Mouse (Mus musculus) neural tube, embryonic 14.5 days (tissue): ENCODE data around the gene Hpd. TPM values are rescaled to one million over a fixed set of nuclear protein-coding genes. Genes with fewer than 3 reads are reported as not detected.
"Not testable (repeated sequence)": the region's sequence is repeated elsewhere in the genome, so short reads cannot be mapped to it uniquely, and the experiment has no call there.

Experiments used
- ATAC-seq: fragments of 200-750 bp; cut with Nextera tagmentation; 2 replicates; pipeline ENCODE4 v1.8.0; 2017; ENCODE audit warnings: low read depth, mild to moderate bottlenecking, moderate TSS enrichment, moderate library complexity
- H3K27ac ChIP-seq: fragments of 300-500 bp; sonication (generic); 2 replicates; pipeline ENCODE4 v1.5.1; 2014; ENCODE audit warnings: low read depth, mild to moderate bottlenecking, control low read depth, low read length, moderate library complexity, mixed read lengths
- H3K27me3 ChIP-seq: fragments of 300-500 bp; sonication (generic); 2 replicates; pipeline ENCODE4 v1.6.1; 2014; ENCODE audit warnings: low read length; ENCODE audit not compliant: control insufficient read depth, insufficient read depth
- H3K36me3 ChIP-seq: fragments of 300-500 bp; sonication (generic); 2 replicates; pipeline ENCODE4 v1.6.1; 2014; ENCODE audit warnings: low read length, mixed read lengths; ENCODE audit not compliant: control insufficient read depth, insufficient read depth
- H3K4me1 ChIP-seq: fragments of 300-500 bp; sonication (generic); 2 replicates; pipeline ENCODE4 v1.6.1; 2014; ENCODE audit warnings: low read length; ENCODE audit not compliant: control insufficient read depth, insufficient read depth
- H3K4me2 ChIP-seq: fragments of 300-500 bp; sonication (generic); 2 replicates; pipeline ENCODE4 v1.6.1; 2014; ENCODE audit warnings: mild to moderate bottlenecking, low read depth, low read length, control low read depth
- H3K4me3 ChIP-seq: fragments of 300-500 bp; sonication (generic); 2 replicates; pipeline ENCODE4 v1.5.1; 2014; ENCODE audit warnings: low read depth, low read length, control low read depth, mixed read lengths
- H3K9ac ChIP-seq: fragments of 300-500 bp; sonication (generic); replicated peaks from 2 replicates; pipeline ENCODE4 v1.6.1; 2014; ENCODE audit warnings: low read depth, mild to moderate bottlenecking, control low read depth, low read length, mixed read lengths
- H3K9me3 ChIP-seq: fragments of 300-500 bp; sonication (generic); 2 replicates; pipeline ENCODE4 v1.6.1; 2016; ENCODE audit warnings: low read length; ENCODE audit not compliant: control insufficient read depth
- WGBS: fragments of 180-500 bp; shearing (Covaris S2); extraction: QIAGEN DNeasy Blood & Tissue Kit; methylation state at CpG from one replicate; pipeline ENCODE4 v1.1.7; 2014; 5-methylcytosine and 5-hydroxymethylcytosine counted together
- polyA plus RNA-seq: library from polyadenylated mRNA; unstranded; fragments of >200 nt; fragmentation: Nextera tagmentation; extraction: Ambion mirVana; gene quantifications from 2 replicates; pipeline ENCODE4 v1.2.1, GENCODE M21; 2014

Hpd gene
- not detected in 2 replicates for polyA plus RNA-seq

DNA sequence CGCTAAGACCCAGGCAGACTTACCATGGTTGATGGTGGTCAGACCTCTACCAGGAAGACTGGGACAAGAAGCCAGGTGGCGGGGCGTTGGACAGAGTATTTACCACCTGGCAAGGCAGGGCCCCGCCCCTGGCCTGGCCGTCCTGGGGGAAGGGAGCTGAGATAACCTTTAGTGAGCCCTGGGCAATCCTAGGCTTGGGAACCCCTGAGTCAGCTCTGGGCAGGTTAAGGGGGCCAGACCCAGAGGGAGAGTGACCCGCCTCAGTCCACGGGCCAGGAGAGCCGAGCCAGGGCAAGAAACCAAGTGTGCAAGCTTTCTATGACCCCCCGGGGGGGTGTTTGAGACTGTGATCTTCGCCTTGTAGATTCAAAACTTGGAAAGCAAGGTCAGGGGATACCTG is at the start of gene Hpd:
Hpd (minus strand) TSS at position 77 of the 400 bp plus-strand sequence.
- no peak for ATAC-seq
- WGBS, result 85% methylated on average over 10 of the region's 10 CpGs
- no peaks in the 10 kb centered on the region for H3K27me3 ChIP-seq
- H3K4me3 ChIP-seq, result no peak within 1 kb of the TSS
- no peaks in the 10 kb centered on the region for H3K4me1 ChIP-seq
- no peak within 1 kb of the TSS for H3K4me2 ChIP-seq
- H3K9me3 ChIP-seq, result no peaks in the 10 kb centered on the region
- H3K36me3 ChIP-seq, result no peaks in the 10 kb centered on the region
- H3K27ac ChIP-seq, result no peak within 1 kb of the TSS
- H3K9ac ChIP-seq, result no peak within 1 kb of the TSS

- H3K36me3 ChIP-seq, result peaks cover 18% of the 10 kb centered on the region
- 93% methylated on average over 2 of the region's 2 CpGs for WGBS
- no peak overlapping the region for H3K9ac ChIP-seq
Observed at GRCm38 (mm10) chr5:123232180-123232579, 49.7 kb upstream of the Hpd start.

DNA sequence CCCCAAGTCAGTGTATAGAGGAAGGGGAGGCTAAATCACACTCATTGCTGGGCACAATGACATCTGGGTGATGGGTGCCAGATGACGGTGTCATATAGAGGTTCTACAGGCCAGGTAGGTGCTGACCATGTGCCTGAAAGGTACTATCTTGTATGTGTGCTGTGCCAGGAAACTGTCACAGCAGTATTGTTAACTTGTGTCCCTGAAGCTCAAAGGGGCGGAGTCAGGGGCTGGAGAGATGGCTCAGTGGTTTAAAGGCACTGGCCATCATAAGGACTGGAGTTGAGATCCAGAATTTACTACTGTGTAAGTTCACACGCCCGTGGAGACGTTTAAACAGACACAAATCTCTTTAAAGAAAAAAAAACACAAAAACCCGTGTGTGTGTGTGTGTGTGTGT is 46.8 kb upstream of the Hpd start:
- H3K27ac ChIP-seq, result no peak overlapping the region
- H3K27me3 ChIP-seq, result no peaks in the 10 kb centered on the region
- H3K9ac ChIP-seq, result no peak overlapping the region
- H3K4me2 ChIP-seq, result peak overlapping the region; percentile 71; the same call in 1 of the 2 replicates
- peak overlapping the region; percentile 80 for H3K4me3 ChIP-seq
- peaks cover 10% of the 10 kb centered on the region for H3K4me1 ChIP-seq
- no peaks in the 10 kb centered on the region for H3K9me3 ChIP-seq
- WGBS, result 89% methylated on average over 6 of the region's 6 CpGs
- H3K36me3 ChIP-seq, result peaks cover 3% of the 10 kb centered on the region; the same call in 1 of the 2 replicates
- no peak for ATAC-seq

More at GRCm38 (mm10) chr5:123232180-123232579, 49.7 kb upstream of the Hpd start:
- peaks cover 10% of the 10 kb centered on the region for H3K4me1 ChIP-seq
- no peak for ATAC-seq
- no peaks in the 10 kb centered on the region for H3K9me3 ChIP-seq
- H3K4me3 ChIP-seq, result no peak overlapping the region
- no peak overlapping the region for H3K27ac ChIP-seq
- H3K4me2 ChIP-seq, result no peak overlapping the region
- no peaks in the 10 kb centered on the region for H3K27me3 ChIP-seq

GRCm38 (mm10) chr5:123228524-123228922 is 46.0 kb upstream of the Hpd start:
- no peak for ATAC-seq
- Histone ChIP-seq H3K4me3 (peak overlapping the region; percentile 80), H3K9me3 (no peaks in the 10 kb centered on the region), H3K4me2 (peak overlapping the region; percentile 71), H3K27ac (no peak overlapping the region), H3K4me1 (peaks cover 10% of the 10 kb centered on the region), H3K27me3 (no peaks in the 10 kb centered on the region), H3K9ac (peak overlapping the region; percentile 80), H3K36me3 (no peaks in the 10 kb centered on the region)
- WGBS, result 6% methylated on average over 15 of the region's 15 CpGs

DNA sequence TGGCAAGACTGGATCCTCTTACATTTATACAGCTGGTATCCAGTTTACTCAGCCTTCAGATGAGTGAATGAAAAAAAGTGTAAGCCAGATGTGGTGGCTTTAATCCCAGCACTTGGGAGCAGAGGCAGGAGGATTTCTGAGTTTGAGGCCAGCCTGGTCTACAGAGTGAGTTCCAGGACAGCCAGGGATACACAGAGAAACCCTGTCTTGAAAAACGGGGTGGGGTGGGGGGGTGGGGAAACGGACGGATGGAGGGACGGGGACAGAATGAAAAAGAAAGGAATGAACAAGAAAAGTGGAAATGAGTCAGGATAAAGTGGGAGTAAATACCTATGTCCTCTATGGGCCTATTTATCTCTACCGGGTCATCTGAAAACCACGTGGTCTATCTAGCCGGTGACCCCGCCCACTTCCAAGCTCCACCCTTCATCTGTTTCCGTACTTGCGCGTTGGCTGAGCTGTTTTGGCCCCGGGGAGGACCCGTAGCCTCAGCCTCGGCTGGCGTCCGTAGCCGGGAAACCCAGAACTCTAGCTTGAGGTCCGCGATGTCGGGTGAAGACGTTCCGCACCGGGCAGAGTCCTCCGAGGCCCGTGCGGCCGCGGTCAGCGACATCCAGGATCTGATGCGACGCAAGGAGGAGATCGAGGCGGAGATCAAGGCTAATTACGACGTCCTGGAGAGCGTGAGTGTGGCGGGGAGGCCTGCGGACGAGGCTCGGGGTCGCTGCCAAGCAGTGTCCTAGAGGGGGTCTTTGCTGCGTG is 45.4 kb upstream of the Hpd start:
- Histone ChIP-seq H3K9me3 (no peaks in the 10 kb centered on the region), H3K36me3 (no peaks in the 10 kb centered on the region), H3K27me3 (no peaks in the 10 kb centered on the region), H3K9ac (peak overlapping the region; percentile 80), H3K4me3 (peak overlapping the region; percentile 80), H3K4me1 (peaks cover 10% of the 10 kb centered on the region), H3K27ac (no peak overlapping the region), H3K4me2 (peak overlapping the region; percentile 71)
- peak; percentile 90 for ATAC-seq
- 2% methylated on average over 42 of the region's 42 CpGs for WGBS

- WGBS, result 92% methylated on average over 7 of the region's 7 CpGs
- Histone ChIP-seq H3K36me3 (no peaks in the 10 kb centered on the region), H3K27me3 (no peaks in the 10 kb centered on the region), H3K9me3 (no peaks in the 10 kb centered on the region), H3K4me2 (no peak overlapping the region), H3K4me3 (no peak overlapping the region), H3K9ac (no peak overlapping the region), H3K4me1 (peaks cover 10% of the 10 kb centered on the region), H3K27ac (no peak overlapping the region)
- ATAC-seq, result no peak
Observed at GRCm38 (mm10) chr5:123226851-123227250, 44.3 kb upstream of the Hpd start.

DNA sequence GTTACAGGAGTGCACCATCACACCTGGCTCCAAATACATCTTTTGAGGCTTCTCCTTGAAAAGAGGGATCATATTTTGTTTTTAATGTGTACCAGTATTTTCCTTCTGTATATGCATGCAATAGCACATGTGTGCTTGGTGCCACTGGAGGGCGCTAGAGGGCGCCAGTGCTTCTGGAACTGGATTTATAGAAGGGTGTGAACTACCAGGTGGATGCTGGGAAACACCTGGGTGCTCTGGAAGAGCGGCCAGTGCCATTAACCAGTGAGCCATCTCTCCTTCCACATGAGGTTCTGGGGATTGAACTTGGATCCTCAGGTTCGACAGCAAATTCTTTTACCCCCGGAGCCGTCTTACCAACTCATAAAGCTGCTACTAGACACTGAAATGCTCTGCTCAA is 41.3 kb upstream of the Hpd start:
- H3K9me3 ChIP-seq, H3K27ac ChIP-seq, H3K9ac ChIP-seq, H3K4me1 ChIP-seq, H3K27me3 ChIP-seq, H3K4me3 ChIP-seq, ATAC-seq, H3K4me2 ChIP-seq, H3K36me3 ChIP-seq: not testable (repeated sequence)
- 86% methylated on average over 4 of the region's 6 CpGs for WGBS

GRCm38 (mm10) chr5:123223051-123223410 is 40.5 kb upstream of the Hpd start:
- Histone ChIP-seq H3K27ac (no peak overlapping the region), H3K4me1 (no peaks in the 10 kb centered on the region), H3K4me3 (no peak overlapping the region), H3K4me2 (no peak overlapping the region), H3K27me3 (no peaks in the 10 kb centered on the region), H3K36me3 (no peaks in the 10 kb centered on the region), H3K9ac (no peak overlapping the region), H3K9me3 (no peaks in the 10 kb centered on the region)
- no peak for ATAC-seq
- WGBS, result 92% methylated on average over 4 of the region's 4 CpGs

DNA sequence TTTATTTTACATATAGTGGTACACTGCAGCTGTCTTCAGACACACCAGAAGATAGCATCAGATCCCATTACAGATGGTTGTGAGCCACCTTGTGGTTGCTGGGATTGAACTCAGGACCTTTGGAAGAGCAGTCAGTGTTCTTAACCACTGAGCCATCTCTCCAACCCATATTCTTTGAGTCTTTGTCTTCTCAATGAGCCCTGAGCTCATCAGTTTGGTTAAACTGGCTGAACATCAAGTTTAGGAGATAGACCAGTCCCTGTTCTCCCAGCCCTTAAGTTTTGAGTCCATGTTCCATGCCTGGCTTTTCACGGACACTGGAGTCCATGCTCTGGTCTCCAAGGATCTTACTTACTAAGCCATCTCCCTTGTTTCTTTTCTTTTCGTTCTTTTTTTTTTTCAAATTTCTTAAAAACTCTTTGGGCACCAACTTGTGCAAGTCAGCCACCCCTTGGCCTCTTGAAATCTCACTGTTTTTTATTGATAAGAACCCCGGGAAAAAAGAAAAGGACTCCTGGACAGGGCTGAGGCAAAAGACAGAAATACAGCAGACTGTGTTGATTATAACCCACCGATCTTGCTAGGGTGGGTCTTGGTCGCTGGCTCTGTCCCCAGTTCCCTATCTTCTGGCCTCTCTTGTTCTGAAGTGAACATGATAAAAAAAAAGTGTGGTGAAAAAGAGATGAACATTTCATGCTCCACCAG is 40.0 kb upstream of the Hpd start:
- not testable (repeated sequence) for H3K9me3 ChIP-seq, ATAC-seq, H3K27me3 ChIP-seq, H3K4me1 ChIP-seq, H3K27ac ChIP-seq, H3K9ac ChIP-seq, H3K4me2 ChIP-seq, H3K36me3 ChIP-seq, H3K4me3 ChIP-seq
- 78% methylated on average over 3 of the region's 5 CpGs for WGBS
